Mouse (Mus musculus) heart, adult 2 months (tissue): ENCODE results near the gene Cst3.

Source experiments
- CTCF ChIP-seq: fragments of 200-600 bp; IDR thresholded peaks from 2 replicates; pipeline ENCODE4 v1.8.1; 2022; ENCODE audit warnings: antibody characterized with exemption, mild to moderate bottlenecking, moderate library complexity
- POLR2A ChIP-seq: fragments of 200-500 bp; IDR thresholded peaks from 2 replicates; pipeline ENCODE4 v1.6.1; 2011; ENCODE audit warnings: mild to moderate bottlenecking, low read depth, low read length, control low read depth; ENCODE audit not compliant: insufficient read depth

DNA sequence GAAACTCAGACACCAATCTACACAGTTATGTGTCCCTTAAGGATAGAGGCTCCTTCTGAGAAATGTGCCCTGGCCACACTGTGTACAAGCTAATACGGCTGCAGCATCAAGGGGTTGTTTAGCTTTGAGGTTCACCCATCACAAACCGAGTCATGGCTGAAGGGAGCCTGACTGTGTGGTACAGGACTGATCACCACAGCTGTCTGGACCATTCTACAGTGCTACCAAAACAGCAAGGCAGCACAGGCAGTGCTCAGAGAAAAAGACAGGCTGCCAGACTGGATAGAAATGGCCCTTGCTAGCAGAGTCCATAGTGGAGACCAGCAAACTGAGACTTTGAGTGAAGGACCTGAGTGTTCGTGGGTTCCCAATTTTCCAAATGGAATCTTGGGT lies 1.3 kb downstream of the Cst3 start:
- TF ChIP-seq CTCF = no peak
- TF ChIP-seq POLR2A = no peak
